Mouse (Mus musculus) C3H10T1/2 (cell line): ENCODE measurements around the gene Rhox2a. TPM values are rescaled to one million over a fixed set of nuclear protein-coding genes. Genes with fewer than 3 reads are reported as not detected.

Experiments
- polyA plus RNA-seq, 2 experiments: library from polyadenylated mRNA; unstranded; fragments of >200 nt; fragmentation: generic; extraction: Trizol; gene quantifications; one replicate each; pipeline ENCODE4 v1.2.1; 2012; ENCODE audit warnings: missing spikeins in 2 of 2

Gene Rhox2a
- not detected for polyA plus RNA-seq

DNA sequence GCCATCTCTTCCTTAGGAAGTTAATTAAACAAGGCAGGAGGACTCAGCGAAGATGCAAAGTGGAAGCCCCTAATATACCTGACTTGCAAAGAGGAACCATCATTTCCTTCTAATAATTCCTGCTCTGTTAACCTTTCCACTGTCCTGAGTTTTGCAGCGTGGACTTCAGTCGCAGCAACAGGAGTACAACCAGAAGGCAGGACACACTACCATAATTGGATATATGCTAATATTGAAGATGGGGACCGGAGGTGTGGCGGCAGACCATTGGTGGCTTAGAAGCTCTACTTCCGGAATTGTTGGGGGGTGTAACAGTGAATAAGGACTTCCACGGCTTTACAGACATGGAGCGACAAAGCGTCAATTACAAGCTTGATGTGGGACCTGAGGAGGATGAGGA is at the start of gene Rhox2a:
Gene Rhox2a (plus strand): TSS at position 301 of the 400 bp plus-strand sequence.

DNA sequence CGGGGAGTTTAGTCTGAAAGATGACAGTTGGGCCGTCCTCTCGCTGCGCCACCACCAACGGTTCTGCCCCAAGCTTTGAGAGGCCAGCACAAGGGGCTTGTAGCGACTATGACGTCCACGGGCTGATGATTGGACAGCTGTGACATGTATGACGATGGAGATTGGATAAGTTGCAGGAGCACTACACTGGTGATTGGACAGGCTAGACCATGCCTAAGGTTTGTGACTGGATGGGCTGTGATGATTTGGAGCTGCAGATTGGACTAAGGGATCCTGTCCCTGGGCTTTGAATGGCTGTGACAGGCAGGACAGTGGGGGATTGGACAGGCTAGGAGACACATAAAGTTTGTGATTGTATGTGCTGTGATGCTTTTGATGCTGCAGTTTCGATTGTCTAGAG is 33.8 kb upstream of the Rhox2a start, which contains the start of gene Gm9:
Gene Gm9 (minus strand): TSS at position 101 of the 400 bp plus-strand sequence.

DNA sequence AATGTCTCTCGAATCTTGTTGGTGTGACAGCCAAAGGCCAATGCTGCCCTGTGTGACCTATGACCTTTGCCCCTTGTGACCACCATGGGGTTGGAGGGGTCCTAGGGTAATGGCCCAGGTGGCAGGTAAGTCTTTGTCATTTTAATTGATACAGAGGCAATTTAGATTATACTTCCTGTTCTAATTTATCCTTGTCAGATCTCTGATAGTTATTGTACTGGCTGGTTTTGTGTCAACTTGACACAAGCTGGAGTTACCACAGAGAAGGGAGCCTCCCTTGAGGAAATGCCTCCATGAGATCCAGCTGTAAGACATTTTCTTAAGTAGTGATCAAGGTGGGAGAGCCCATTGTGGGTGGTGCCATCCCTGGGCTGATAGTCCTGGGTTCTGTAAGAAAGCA is 22.6 kb upstream of the Rhox2a start, which contains the start of gene Rhox1:
Gene Rhox1 (minus strand): TSS at position 101 of the 400 bp plus-strand sequence.

DNA sequence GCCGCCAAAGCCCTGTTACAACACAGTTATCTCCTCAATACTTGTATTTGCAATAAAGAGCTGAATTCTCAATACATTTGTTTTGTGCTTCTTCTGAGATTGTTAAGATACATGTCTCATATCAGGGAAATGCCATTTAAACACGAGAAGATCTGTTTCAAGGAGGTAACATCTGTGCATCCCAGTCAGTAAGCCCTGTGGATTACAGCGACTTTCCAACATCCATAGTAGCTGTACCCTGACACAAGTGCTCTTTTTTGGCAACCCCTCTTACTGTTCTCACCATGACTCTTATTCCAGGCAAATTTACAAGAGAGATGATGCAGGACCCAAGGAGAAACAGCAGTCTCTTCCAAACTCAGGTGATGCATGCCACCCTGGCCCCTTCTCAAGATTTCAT is 4.8 kb downstream of the Rhox2a start, which contains the start of gene Rhox3a:
Gene Rhox3a (plus strand): TSS at position 301 of the 400 bp plus-strand sequence.

DNA sequence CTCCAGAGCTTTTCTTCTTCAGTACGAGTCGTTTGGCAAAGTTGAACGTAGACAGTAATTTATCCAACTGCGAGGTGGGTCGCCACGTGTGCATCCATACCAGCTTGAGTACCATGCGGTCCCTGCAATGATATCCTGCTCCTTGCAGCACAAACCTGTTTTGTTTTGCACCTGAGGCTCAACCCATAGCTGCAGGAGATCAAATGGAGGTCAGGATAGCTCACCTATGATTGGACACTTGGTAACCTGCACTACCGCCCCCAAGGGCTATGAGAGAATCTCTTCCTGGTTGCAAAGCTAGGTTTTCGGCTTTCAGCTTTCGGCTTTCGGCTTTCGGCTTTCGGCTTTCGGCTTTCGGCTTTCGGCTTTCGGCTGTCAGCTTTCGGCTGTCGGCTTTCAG is 20.3 kb downstream of the Rhox2a start, which contains the start of gene Rhox4a:
Gene Rhox4a (plus strand): TSS at position 301 of the 400 bp plus-strand sequence.

Other genes with a start within 250 kb of the Rhox2a start
- gene Sowahd, start 196.1 kb upstream of the Rhox2a start, polyA plus RNA-seq, result not detected
- 1,000 to 10,000 TPM; 3,168 to 4,181 TPM for gene Rpl39, start 159.6 kb upstream of the Rhox2a start, polyA plus RNA-seq
- gene Upf3b, start 134.7 kb upstream of the Rhox2a start, polyA plus RNA-seq, result 1 to 10 TPM; 1.4 to 5.8 TPM
- gene Nkap, start 118.2 kb upstream of the Rhox2a start, polyA plus RNA-seq, result 1 to 10 TPM; 2.4 to 4.0 TPM
- under 1 TPM; 0.02 to 0.04 TPM for gene Akap14, start 76.1 kb upstream of the Rhox2a start, polyA plus RNA-seq
- 100 to 1,000 TPM in 1 of 2 experiments, 10 to 100 TPM in 1; 63.4 to 540 TPM for gene Ndufa1, start 53.8 kb upstream of the Rhox2a start, polyA plus RNA-seq
- gene Rnf113a1, start 53.7 kb upstream of the Rhox2a start, polyA plus RNA-seq, result 1 to 10 TPM; 4.5 to 7.6 TPM
- not detected for gene Gm9, start 33.9 kb upstream of the Rhox2a start, polyA plus RNA-seq
- gene Rhox1, start 22.7 kb upstream of the Rhox2a start, polyA plus RNA-seq, result not detected
- not detected for gene Rhox3a, start 4.9 kb downstream of the Rhox2a start, polyA plus RNA-seq
- not detected for gene Rhox4a, start 20.4 kb downstream of the Rhox2a start, polyA plus RNA-seq
- not detected for gene Rhox3a2, start 135.1 kb downstream of the Rhox2a start, polyA plus RNA-seq
- not detected for gene Rhox4a2, start 145.9 kb downstream of the Rhox2a start, polyA plus RNA-seq
- not detected for gene Rhox2b, start 167.1 kb downstream of the Rhox2a start, polyA plus RNA-seq
- gene Rhox4b, start 187.5 kb downstream of the Rhox2a start, polyA plus RNA-seq, result not detected
- gene Rhox2c, start 208.7 kb downstream of the Rhox2a start, polyA plus RNA-seq, result not detected
- gene Rhox3c, start 213.6 kb downstream of the Rhox2a start, polyA plus RNA-seq, result not detected
- not detected for gene Rhox4c, start 235.4 kb downstream of the Rhox2a start, polyA plus RNA-seq
- not detected for gene Rhox2d, start 248.5 kb downstream of the Rhox2a start, polyA plus RNA-seq